Mouse (Mus musculus) left cerebral cortex, adult 6 months (tissue): ENCODE measurements around the gene Gm40193. TPM values are rescaled to one million over a fixed set of nuclear protein-coding genes. Genes with fewer than 3 reads are reported as not detected.

Source experiments
- long read RNA-seq, 2 experiments: library from polyadenylated mRNA; unstranded; transcript quantifications; one replicate each; pipeline ENCODE4 v2.0.0; 2019 to 2020
- polyA plus RNA-seq: library from polyadenylated mRNA; unstranded; fragments of <200 nt; fragmentation: Nextera tagmentation; gene quantifications from 2 replicates; pipeline ENCODE4 v1.2.3, GENCODE M21; 2021

Gm40193 gene
- polyA plus RNA-seq, result not detected in 2 replicates
- long read RNA-seq, experiment 1, result 0 reads
- long read RNA-seq, experiment 2, result 0 reads

GRCm38 (mm10) chr11:70532839-70533238, at the start of gene Gm40193:
Gm40193 (minus strand) TSS chr11:70532939.

GRCm38 (mm10) chr11:70562287-70562994, 29.7 kb upstream of the Gm40193 start, which contains the start of gene Mink1:
Mink1 (plus strand) TSS chr11:70562881.

GRCm38 (mm10) chr11:70539877-70540587, 7.3 kb upstream of the Gm40193 start, which contains the start of gene Pld2:
Pld2 (plus strand) TSS chr11:70540064.

DNA sequence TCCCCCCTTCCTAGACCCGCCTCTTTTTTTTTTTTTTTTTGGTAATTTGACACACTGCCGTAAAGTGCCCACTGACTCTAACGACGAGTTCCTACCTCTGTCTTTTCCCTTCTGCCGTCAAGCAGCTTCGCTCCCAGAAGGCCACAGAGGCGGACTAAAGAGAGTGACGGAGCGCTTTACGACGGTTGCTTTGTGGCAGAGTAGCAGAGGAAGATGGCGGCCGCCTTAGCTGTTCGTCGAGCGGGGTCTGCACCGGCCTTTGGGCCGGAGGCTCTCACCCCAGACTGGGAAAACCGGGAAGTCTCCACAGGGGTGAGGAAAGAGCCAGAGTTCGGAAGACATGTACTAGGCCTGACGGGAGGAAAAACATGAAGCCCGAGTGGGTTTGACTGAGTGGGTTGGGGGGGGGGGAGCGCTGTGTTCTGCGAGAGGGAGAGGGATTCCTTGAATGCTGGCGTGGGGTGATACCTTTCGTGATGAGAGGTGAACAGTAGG, 7.5 kb downstream of the Gm40193 start, which contains the start of gene Psmb6:
TSS of gene Psmb6 (plus strand) at position 184 of the 495 bp plus-strand sequence.

DNA sequence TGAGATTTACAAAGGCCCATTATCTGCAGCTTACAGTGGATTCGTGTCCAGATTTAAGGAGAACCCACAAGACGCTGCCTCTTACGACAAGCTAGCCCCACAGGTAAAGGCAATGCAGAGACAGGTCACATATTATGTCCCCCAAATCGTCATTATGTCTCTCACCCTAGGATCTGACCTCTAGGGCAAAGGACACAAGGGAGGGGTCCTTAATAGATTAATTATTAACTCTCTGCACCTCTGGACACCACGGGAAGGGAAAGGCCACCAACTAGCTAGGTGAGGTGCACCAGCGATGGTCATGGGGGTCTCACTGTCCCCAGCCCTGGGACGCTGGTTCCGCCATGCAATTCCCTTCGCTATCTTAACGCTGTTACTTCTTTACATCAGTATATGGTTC, 13.8 kb downstream of the Gm40193 start, which contains the start of gene Gltpd2:
TSS of gene Gltpd2 (plus strand) at position 274 of the 400 bp plus-strand sequence.

GRCm38 (mm10) chr11:70514288-70514687, 18.5 kb downstream of the Gm40193 start, which contains the start of gene Vmo1:
Vmo1 (minus strand) TSS chr11:70514616.

GRCm38 (mm10) chr11:70504970-70505369, 27.8 kb downstream of the Gm40193 start, which contains the start of gene Tm4sf5:
Tm4sf5 (plus strand) TSS chr11:70505244.

Other genes with a start within 250 kb of the Gm40193 start
- gene Alox12e, start 210.3 kb downstream of the Gm40193 start, polyA plus RNA-seq, result 0.14 and 0.26 TPM in 2 replicates
- not detected in 2 replicates for gene Alox15, start 180.9 kb downstream of the Gm40193 start, polyA plus RNA-seq
- gene Pelp1, start 122.9 kb downstream of the Gm40193 start, polyA plus RNA-seq, result 4.6 and 12.1 TPM in 2 replicates
- gene Arrb2, start 100.3 kb downstream of the Gm40193 start, polyA plus RNA-seq, result 4.4 and 10.5 TPM in 2 replicates
- 17.4 and 19.0 TPM in 2 replicates for gene Med11, start 81.0 kb downstream of the Gm40193 start, polyA plus RNA-seq
- 0.15 TPM in 1 of 2 replicates, not detected in the other for gene Zmynd15, start 73.5 kb downstream of the Gm40193 start, polyA plus RNA-seq
- gene Cxcl16, start 73.0 kb downstream of the Gm40193 start, polyA plus RNA-seq, result 2.2 and 3.3 TPM in 2 replicates
- gene Tm4sf5, start 27.7 kb downstream of the Gm40193 start, polyA plus RNA-seq, result 0.38 and 0.93 TPM in 2 replicates
- gene Vmo1, start 18.3 kb downstream of the Gm40193 start, polyA plus RNA-seq, result 0.33 and 0.36 TPM in 2 replicates
- 0.38 TPM in 1 of 2 replicates, not detected in the other for gene Gltpd2, start 13.7 kb downstream of the Gm40193 start, polyA plus RNA-seq
- gene Psmb6, start 7.6 kb downstream of the Gm40193 start, polyA plus RNA-seq, result 559 and 574 TPM in 2 replicates
- 5.1 and 8.5 TPM in 2 replicates for gene Pld2, start 7.1 kb upstream of the Gm40193 start, polyA plus RNA-seq
- gene Mink1, start 29.9 kb upstream of the Gm40193 start, polyA plus RNA-seq, result 16.0 and 79.5 TPM in 2 replicates
- not detected in 2 replicates for gene 4930544D05Rik, start 82.9 kb upstream of the Gm40193 start, polyA plus RNA-seq
- gene Chrne, start 86.3 kb upstream of the Gm40193 start, polyA plus RNA-seq, result 0.31 TPM in 1 of 2 replicates, not detected in the other
- 0.10 TPM in 2 replicates for gene Gp1ba, start 106.2 kb upstream of the Gm40193 start, polyA plus RNA-seq
- gene Rnf167, start 114.3 kb upstream of the Gm40193 start, polyA plus RNA-seq, result 81.8 and 93.4 TPM in 2 replicates
- 175 and 205 TPM in 2 replicates for gene Slc25a11, start 114.5 kb upstream of the Gm40193 start, polyA plus RNA-seq
- 296 and 431 TPM in 2 replicates for gene Pfn1, start 121.7 kb upstream of the Gm40193 start, polyA plus RNA-seq
- 4.1 and 5.0 TPM in 2 replicates for gene Eno3, start 124.3 kb upstream of the Gm40193 start, polyA plus RNA-seq
- 75.7 and 84.4 TPM in 2 replicates for gene Spag7, start 136.5 kb upstream of the Gm40193 start, polyA plus RNA-seq
- 53.9 and 107 TPM in 2 replicates for gene Camta2, start 155.2 kb upstream of the Gm40193 start, polyA plus RNA-seq
- gene Inca1, start 167.2 kb upstream of the Gm40193 start, polyA plus RNA-seq, result 3.7 and 3.8 TPM in 2 replicates
- 0.82 and 4.5 TPM in 2 replicates for gene Kif1c, start 167.6 kb upstream of the Gm40193 start, polyA plus RNA-seq
- gene Zfp3, start 231.3 kb upstream of the Gm40193 start, polyA plus RNA-seq, result 10.3 and 10.8 TPM in 2 replicates